19 mouse cellular contexts compared by ENCODE assay signal in the genomic region with DNA sequence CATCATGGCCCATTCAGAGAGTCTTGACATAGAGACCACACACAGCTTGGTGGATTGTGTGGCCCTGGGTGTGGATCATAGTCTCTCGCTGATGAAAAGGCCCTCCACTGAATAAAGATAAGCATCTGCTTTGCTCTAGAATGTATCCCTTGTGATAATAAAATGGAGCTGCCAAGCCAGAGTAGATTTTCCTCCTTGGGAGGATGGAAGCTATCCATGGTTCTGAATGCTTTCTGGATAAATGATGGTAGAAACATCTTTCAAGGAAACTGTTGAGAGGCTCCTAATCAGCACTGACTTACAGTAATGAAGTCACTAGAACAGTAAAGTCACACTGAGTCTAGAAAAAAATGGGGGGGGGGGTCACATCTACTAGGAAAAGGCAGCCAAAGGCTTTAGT.
"Had no signal": no experiment of that assay in that cellular context is flagged by ENCODE, and none has a peak within 500 bp of the region (broad histone marks: within the 10 kb centered on the region; RNA-seq: fewer than 3 reads in every experiment).

No protein-coding gene starts in this region.

- H3K9me3 ChIP-seq: lung, embryonic 15.5 days; midbrain, embryonic 10.5 days; midbrain, embryonic 12.5 days; neural tube, embryonic 13.5 days; neural tube, embryonic 15.5 days had no signal

- H3K4me1 ChIP-seq: lung, embryonic 15.5 days; midbrain, embryonic 10.5 days; midbrain, embryonic 12.5 days; neural tube, embryonic 13.5 days; neural tube, embryonic 15.5 days had no signal

- H3K36me3 ChIP-seq: lung, embryonic 15.5 days; midbrain, embryonic 10.5 days; midbrain, embryonic 12.5 days; neural tube, embryonic 13.5 days; neural tube, embryonic 15.5 days had no signal

- H3K27ac ChIP-seq: lung, embryonic 15.5 days; midbrain, embryonic 10.5 days; midbrain, embryonic 12.5 days; neural tube, embryonic 13.5 days; neural tube, embryonic 15.5 days had no signal

- H3K4me2 ChIP-seq: lung, embryonic 15.5 days; midbrain, embryonic 12.5 days; neural tube, embryonic 13.5 days; neural tube, embryonic 15.5 days had no signal

- H3K27me3 ChIP-seq: lung, embryonic 15.5 days; midbrain, embryonic 12.5 days; neural tube, embryonic 13.5 days; neural tube, embryonic 15.5 days had no signal

- DNase-seq: lung, adult 18-20 months; lung, postnatal 10 days; lung, postnatal 4 days; midbrain, embryonic 14.5 days; retina, postnatal 1 day; right cerebral cortex, adult 18-20 months; right cerebral cortex, postnatal 25 days; right cerebral cortex, postnatal 4 days; spleen, adult 18-20 months; thymus, adult 18-20 months; thymus, postnatal 14 days; thymus, postnatal 36 days had no signal

- H3K9ac ChIP-seq: lung, embryonic 15.5 days; midbrain, embryonic 12.5 days; neural tube, embryonic 13.5 days; neural tube, embryonic 15.5 days had no signal

- ATAC-seq: midbrain, embryonic 16.5 days had no signal

- H3K4me3 ChIP-seq: lung, embryonic 15.5 days; midbrain, embryonic 10.5 days; midbrain, embryonic 12.5 days; myocyte; neural tube, embryonic 13.5 days; neural tube, embryonic 15.5 days had no signal
